Mouse (Mus musculus): ENCODE data around the gene Col19a1. TPM values are rescaled to one million over a fixed set of nuclear protein-coding genes. Genes with fewer than 3 reads are reported as not detected.
A peak's percentile ranks its signal among the peaks of the same experiment; 100 is the strongest.

Col19a1 gene
- polyA plus RNA-seq, 1 experiment from 2014 or later = 1.4 TPM

DNA sequence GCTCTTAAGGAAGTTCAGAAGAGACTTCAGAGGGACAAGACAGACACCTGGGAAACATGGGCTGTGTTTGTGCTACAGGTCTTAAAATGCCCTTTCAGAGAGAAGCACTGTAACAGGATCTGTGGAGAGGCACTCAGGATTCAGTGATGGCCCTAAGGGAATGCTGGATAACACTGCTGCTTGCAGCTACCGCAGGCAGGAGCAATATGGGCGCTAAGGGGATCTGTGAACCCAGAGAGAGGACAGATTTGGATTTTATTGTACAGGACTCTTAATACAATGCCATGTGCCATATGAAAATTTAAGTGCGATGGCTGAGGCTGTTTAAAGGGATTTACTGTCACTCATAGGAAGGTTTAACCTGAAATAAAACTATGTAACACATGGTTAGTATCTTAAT is 270.8 kb downstream of the Col19a1 start:
- DNase-seq (ENCODE audit: low spot score) = no peak

DNA sequence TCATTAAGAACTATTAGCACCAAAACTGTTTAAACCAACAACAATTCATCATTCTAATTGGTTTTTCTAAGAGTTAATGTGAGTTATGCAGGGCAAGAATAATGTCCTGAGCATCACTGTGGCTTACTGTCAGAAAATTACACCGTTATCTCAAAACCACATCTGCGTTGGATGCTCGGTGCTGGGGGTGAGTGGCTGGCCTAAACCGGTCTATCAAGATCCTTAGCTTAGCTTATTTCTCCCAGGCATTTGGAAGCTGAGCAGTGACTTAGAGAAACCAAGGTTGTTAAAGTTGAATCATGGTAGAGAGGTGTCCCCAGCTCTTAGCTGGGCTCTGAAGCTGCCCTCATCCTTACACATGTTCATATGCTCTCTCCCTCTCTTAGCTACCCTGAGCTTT is 276.4 kb downstream of the Col19a1 start:
- DNase-seq (ENCODE audit: low spot score) = no peak

DNA sequence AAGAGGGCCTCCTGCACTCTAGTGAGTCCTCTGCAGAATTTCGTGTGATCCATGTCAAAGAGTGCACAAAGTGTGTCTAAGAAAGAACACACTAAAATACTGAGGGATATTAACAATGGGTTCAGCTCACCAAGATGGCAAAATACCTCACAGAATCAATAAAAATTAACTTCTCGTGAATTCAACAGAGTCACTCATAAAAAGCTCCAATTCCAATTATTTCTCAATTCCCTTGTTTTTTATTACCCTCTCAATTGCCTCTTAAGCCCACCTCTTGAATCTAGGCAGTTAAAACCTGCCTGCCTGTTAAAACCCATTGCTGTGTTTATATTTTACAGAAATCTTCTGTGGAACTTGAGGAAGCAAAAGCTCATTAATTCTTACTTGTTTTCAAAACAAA is 277.1 kb downstream of the Col19a1 start:
- DNase-seq (ENCODE audit: low spot score) = no peak

DNA sequence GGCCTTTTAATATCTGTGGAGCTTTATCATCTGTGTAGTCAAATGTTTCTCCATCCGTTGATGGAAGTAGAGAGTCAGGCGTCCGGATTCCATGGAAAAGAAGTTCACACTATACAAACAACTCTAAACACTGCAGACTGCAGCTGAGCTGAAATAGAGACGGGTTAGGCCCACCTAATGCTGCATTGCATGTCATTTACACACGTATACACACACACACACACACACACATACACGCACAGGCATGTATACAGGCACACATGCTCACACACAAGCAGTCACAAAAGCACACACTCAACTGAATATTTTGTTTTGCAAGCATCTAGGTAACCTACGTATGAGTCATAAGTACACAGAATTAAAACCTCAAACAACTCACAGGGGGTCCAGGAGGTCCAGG is 284.2 kb downstream of the Col19a1 start:
- DNase-seq (ENCODE audit: low spot score) = no peak

DNA sequence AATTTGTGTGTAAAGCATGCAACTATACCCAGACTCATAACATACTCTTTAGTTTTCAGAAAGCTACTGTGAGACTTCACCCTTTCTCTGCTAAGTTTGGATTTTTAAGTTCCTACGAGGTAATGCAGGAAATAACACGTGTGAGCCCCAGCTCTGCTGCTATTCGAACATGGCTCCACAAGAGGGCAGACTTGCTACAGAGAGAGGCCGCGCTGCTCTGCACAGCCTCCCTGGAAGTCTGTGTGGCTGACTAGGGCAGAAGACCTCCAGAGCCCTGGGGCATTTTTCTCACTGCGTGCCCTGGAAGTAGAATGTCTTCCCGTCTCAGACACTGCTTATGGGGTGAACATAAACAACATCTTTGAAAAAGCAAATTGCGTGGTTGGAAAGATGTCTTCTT is 284.6 kb downstream of the Col19a1 start:
- peak; percentile 32 for DNase-seq (ENCODE audit: low spot score)

DNA sequence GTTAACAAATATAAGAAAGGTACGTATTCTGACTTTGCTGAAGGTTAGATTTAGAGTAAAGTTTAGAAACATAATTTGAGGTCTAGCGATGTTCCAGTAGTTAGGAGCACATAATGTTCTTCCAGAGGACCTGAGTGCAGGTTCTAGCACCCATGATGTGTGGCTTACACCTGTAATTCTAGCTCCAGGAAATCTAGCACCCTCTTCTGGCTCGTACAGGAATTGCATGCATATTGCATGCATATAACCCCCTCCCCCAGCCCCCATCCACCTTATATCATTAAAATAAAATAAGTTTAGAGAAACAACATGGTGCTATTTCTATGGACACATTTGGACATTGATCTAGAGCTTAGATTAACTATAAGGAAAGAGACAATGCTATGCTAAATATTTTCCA is 286.6 kb downstream of the Col19a1 start:
- DNase-seq (ENCODE audit: low spot score) = no peak

DNA sequence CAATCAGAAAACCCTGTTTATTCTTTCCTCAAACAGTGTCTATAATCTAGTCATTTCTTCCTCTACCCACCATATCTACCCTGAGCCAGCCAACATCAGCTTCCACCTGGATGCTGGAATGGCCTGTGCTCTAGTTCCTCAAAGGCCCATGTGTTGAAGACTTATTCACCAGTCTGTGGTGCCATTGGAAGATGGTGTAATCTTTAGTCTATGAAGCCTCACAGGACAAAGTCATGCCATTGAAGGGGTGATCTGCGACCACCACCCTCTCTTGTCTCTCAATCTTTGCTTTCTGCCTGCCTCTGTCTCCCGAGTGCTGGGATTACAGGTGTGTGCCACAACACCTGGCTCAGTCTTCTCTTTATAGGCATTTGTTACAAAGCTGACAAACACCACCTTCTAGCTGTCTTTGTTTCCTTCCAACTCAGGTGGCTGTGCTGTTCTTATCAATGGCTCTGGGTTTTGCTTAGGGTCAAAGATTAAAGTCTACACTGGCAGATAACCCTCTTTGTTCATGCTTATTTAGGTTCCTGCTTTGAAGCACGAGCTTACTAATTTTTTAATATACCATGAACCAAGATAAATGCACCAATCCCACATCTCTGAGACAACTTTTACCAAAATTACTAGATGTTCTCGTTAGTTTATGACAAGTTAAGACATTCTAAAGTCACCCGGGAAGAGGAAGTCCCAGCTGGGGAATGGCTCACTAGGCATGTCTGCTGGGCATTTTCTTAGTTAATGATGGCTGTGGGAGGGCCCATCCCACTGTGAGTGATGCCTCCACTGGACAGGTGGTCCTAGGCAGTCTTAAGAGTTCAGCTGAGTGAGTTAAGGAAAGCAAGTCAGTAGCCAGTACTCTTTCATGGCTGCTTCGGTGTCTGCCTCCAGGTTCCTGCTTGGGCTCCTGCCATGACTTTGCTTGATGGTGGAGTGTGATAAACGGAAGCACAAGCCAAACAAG is 292.0 kb downstream of the Col19a1 start:
- DNase-seq (ENCODE audit: low spot score) = no peak

DNA sequence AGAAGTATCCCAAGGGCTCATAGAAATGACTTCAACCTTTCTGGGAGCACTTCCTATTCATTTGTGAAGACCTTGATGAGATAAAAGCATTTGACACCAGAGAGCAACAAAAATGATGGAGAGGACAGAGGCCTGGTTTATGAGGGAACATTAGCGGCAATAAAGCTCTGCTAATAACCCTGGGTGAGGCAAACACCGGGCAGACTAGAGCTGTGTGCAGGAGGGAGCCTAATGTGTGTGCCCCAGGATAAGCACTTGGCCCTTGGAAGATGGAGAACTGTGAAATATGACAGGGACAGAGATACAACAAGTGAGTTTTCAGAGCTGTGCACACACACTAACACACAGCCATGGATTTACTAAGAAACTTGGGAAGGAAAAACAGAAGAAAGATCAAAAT is 294.8 kb downstream of the Col19a1 start:
- no peak for DNase-seq (ENCODE audit: low spot score)

DNA sequence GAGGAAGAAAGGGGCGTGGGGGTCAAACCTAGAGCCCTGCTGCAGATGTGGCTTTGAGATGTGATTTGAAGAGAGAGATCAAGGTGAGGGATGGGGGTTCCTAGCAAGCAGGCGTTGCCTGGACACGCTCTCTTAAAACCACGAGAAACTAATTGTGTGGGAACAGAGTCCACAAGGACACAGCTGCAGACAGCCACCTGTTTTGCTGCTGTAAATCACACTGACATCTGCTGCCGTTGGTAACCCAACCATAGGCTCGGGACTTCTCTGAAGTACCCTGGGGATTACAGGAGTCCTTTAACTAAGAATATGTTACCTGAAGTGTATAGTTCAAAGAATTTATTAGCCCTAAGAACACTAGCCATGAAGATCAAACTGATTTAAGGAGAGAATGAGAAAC is 300.9 kb downstream of the Col19a1 start:
- DNase-seq (ENCODE audit: low spot score) = no peak

DNA sequence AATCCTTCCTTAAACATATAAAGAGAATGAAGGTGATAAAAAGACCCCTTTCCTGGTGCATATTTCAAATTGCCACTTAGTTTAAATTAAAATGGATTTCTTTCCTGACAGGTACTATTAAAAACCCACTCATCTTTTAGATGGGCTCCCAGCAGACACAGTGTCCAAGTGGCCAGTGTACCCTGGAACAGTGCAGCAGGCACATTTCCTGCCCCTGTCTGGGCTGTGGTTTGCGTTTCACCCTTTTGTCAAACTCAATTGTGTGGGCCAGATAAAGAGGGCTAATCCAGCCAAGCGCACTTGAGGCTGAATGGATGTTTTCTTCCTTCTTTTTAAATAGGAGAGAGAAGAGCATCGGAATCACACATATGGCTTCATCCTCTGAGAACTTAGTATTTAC is 320.2 kb downstream of the Col19a1 start:
- no peak for DNase-seq (ENCODE audit: low spot score)

DNA sequence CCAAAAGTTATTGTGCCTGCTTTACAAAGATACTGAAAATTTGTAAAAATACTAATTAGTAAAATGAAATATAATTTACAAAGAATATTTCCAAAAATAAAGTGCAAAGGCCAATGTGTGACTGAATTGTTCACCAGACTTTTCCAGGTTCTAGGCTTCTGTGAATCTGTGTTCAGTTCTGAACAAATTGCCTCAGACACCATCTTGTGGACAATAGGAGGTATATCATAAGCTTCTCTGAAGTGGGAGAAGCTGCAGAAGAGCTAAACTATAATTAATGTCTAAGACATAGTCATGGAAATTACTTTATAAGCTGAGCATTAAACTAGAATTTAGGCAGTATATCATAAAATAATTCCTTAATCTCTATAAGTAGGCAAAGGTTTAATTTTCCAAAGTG is 326.1 kb downstream of the Col19a1 start:
- no peak for DNase-seq (ENCODE audit: low spot score)

DNA sequence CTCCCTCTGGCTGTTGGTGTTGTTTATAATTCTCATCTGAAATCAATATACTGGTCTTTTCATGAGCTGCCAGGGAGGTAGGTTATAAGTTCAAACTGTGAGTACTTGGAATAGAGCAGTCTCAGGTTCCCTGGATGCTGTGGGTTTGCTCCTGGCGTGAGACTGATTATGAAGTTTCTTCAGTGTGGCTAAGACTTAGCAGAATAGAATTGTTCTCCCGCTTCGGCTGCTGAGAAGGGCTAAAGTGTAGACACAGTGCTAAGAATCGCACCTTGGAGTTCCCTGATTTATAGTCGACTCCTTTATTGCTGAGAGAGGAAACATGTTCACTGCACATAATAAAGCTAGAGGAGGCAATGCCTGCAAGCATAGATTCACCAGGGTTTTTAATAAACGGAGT is 327.9 kb downstream of the Col19a1 start:
- no peak for DNase-seq (ENCODE audit: low spot score)

DNA sequence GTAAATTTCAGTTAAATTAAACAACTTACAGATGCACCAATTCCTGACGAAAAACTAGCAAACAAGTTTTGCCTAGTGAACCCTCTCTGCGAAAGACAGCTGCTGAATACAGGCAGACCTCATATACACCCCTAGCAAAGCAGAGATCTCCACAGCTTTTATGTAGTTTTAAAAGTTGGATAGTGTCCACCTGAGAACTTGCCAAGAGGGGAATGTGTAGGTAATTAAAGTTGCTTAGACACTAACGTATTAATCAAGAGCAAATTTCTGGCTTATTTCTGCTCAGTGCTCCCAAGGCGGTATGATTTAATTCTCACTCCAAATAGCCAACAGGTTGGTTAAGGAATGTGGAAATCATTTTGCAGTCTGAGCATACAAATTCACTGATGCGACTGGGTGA is 329.3 kb downstream of the Col19a1 start:
- DNase-seq (ENCODE audit: low spot score) = no peak

DNA sequence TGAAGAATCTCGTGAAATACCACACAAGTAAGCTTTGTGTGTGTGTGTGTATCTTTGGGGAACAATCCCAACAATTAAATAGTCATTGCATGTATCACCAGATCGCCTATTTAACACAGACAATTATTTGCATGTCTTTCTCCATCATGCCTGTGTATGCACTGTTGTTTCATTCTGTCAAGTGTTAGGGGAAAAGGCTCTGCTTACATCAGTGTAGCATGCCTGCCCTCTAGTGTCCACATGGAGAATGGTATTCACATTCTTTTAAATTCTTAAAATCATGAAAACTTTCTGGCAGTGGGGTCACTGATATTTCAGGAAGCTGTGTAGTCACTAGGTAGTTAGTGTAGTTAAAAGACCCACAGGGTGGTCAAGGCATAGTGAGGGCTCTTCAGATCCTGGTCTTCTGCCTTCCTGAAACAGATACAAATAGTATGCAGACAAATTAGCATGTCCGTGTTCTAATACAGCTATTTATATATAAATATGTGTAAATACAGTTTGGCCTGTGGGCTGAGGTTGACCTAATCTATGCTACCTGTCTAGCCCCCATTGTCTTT is 338.1 kb downstream of the Col19a1 start:
- DNase-seq (ENCODE audit: low spot score) = peak; percentile 13

DNA sequence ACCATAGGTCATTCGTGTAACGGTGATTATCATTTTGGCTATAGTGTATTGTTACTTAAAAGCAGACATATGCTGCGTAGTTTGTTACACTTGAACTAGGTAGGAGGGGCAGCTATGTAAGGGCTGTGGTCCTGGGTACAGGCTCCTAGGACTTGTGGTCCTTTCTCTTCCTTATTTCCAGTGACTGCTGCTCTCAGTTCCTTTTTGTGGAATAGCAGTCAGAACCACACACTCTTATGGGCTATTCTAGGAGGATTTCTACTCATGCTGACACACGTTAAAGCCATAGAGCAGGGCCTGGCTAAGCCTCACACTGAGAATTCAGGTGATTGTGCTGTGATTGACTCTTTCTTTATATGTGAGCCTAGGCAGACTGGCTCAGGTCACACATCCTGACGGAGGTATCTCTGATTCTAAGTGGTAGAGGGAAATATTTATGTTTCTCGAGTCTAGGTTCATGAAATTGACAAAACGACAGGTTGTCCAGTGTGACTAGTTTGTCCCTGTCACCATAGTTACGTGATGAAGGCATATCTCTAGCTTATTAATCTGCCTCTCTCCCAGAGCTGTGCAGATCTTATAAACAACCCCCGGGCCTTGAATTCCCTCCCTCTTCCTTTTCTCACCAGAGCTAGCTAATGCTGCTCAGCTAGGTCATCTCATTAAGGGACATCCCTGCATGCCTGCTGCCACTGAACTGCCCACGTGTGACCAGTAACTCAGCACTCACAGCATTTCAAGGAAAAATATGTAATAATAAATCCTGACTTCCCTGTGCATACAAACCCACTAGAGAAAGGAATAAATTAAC is 338.8 kb downstream of the Col19a1 start:
- DNase-seq (ENCODE audit: low spot score) = no peak

DNA sequence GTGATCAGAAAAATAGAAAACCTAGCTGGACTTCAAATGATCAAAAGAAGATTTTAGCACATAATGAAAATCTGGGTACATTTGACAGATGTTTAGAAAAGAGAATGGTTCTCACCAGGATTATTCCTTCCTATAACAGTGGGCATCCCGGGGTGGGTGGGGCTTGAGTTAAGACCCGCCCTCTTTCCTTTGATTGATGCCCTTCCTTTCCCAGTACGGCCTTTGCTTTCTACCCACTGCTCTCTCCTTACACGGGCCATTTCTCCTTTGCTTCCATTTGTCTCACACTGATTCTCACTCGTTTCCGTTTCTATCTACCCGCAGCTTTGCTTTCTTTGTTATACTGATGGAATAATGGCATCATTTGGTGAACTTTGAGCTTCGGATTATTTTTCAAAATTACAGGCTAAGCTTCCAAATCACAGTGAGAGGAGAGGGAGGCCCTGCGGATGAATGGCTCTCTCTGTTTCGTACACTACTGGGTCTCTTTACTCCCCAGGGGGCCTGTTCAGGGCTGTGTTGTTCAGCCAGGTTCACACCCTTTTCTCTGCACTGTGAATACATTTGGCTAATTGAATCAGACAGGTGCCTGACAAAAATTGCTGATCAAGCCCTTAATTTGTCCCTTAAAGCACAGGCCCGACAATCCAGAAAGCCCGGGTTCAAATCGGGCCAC is 341.4 kb downstream of the Col19a1 start:
- no peak for DNase-seq (ENCODE audit: low spot score)

DNA sequence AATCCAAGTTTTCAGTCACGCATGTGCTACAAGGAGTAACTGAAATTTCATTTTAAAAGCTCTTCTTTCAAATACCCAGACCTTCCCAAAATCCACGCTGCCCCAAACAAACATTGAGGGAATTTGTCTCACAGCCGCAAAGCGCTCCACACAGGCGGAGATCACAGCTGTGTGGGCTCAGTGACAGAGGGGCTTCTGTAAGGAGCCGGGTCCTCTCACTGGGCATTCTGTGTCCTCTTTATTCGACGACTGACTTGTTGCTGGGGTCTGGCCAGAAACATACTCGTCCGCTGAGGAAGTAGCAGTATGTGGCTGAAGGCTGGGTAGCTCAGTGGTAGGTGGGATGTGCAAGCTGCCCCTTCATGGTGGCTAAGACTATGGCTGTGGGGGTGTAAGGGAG is 342.3 kb downstream of the Col19a1 start:
- no peak for DNase-seq (ENCODE audit: low spot score)

DNA sequence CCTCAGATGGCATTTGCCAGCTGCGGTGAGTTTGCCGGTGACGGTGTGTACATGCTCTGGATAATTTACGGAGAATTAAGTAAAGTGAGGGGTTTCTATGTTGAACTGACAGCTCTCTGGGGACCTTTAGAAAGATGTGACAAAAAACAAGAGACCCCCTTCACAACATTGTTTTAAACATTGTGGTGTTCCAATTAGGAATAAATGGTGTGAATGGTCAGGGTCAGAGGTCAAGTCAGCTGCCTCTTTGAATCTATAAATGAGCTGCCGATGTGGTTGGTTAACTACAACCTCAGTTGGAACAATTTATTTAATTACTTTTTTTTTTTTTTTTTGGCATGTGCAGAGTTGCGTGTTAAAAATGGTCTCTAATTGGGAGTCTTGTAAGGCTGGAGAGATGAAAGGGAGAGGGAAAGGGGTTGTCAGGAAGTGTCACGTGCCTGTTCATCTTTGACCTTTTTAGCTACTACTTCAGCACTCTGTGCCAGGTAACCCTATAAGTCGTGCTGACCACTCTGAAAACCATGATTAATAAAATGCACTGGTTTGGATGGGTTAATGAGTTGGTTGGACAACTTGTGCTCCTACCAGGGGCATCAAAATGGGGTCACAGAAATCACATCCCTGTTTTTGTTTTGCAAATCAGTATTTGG is 347.1 kb downstream of the Col19a1 start:
- no peak for DNase-seq (ENCODE audit: low spot score)

DNA sequence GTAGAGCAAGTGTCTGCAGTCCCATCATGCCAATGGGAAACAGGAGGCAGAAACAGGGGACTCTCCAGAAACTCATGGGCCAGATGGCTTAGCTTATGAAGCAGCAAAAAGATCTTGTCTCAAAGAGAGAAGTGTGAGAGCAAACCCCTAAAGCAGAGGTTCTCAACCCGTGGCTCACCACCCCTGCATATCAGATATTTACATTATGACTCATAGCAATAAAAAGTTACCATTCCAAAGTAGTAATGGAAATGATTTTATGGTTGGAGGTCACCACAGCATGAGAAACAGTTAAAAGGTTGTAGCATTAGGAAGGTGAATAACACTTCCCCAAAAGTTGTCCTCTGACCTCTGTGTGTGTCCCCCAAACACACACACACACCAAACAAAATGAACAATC is 350.9 kb downstream of the Col19a1 start:
- no peak for DNase-seq (ENCODE audit: low spot score)

DNA sequence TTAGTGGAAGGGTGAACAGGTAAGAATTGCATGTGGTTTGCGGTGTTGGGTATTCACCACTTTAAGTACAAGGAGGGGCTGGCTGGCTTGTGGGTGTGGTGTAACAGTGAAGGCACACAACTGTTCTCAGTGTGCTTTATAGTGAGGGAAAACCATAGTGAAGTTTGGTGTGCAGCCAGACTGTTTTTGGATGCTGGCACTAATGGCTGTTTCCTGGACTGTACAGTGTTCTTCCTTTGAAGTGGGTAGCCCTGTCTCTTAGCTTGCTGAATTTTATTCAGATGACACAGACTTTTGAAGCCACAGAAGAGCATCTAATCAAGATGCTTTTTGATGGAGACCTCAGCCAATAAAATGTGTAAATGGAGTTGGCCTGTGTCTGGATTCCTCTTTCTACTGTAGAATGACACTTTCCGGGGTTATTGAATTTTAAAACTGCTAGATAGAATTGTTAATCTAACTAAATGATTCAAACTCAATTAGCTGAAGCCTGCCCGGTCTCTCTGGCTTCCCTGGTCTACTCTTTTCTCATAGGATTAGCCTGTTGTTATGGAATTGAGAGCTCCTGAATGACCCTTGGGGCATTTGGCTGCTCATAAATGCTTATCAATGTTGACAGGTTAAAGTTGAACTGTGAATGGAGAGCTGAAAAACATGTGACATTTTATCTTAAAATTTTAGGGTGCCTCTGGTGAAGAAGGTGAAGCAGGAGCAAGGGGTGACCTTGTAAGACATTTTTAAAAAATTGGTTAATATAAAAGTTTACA is 355.6 kb downstream of the Col19a1 start:
- DNase-seq (ENCODE audit: low spot score) = no peak

Measured in thymus, postnatal 0 days (tissue).